Mouse (Mus musculus): ENCODE data around the gene Tmem28. TPM values are rescaled to one million over a fixed set of nuclear protein-coding genes. Genes with fewer than 3 reads are reported as not detected.

The Tmem28 gene
- not detected in 2 replicates for total RNA-seq (2017)

GRCm38 (mm10) chrX:99820790-99821395, at the start of gene Tmem28:
TSS of gene Tmem28 (plus strand) at chrX:99821021.
- no peak for ATAC-seq (ENCODE audit: extremely low read depth, insufficient number of reproducible peaks, low FRiP score, poor library complexity, severe bottlenecking)

- no peak for ATAC-seq (ENCODE audit: extremely low read depth, insufficient number of reproducible peaks, low FRiP score, poor library complexity, severe bottlenecking)
Measured at GRCm38 (mm10) chrX:99780308-99780707, 40.5 kb upstream of the Tmem28 start.

GRCm38 (mm10) chrX:99808375-99808774, 12.4 kb upstream of the Tmem28 start:
- ATAC-seq (ENCODE audit: extremely low read depth, insufficient number of reproducible peaks, low FRiP score, poor library complexity, severe bottlenecking): no peak

- no peak for ATAC-seq (ENCODE audit: extremely low read depth, insufficient number of reproducible peaks, low FRiP score, poor library complexity, severe bottlenecking)
Measured at GRCm38 (mm10) chrX:99819395-99819935, 1.4 kb upstream of the Tmem28 start.

- no peak for ATAC-seq (ENCODE audit: extremely low read depth, insufficient number of reproducible peaks, low FRiP score, poor library complexity, severe bottlenecking)
Measured at GRCm38 (mm10) chrX:99819936-99820789, 658 bp upstream of the Tmem28 start.

GRCm38 (mm10) chrX:99842090-99842489, 21.3 kb downstream of the Tmem28 start:
- no peak for ATAC-seq (ENCODE audit: extremely low read depth, insufficient number of reproducible peaks, low FRiP score, poor library complexity, severe bottlenecking)

- ATAC-seq (ENCODE audit: extremely low read depth, insufficient number of reproducible peaks, low FRiP score, poor library complexity, severe bottlenecking): no peak
Measured at GRCm38 (mm10) chrX:99853261-99853741, 32.5 kb downstream of the Tmem28 start.

GRCm38 (mm10) chrX:99853834-99854233, 33.0 kb downstream of the Tmem28 start:
- no peak for ATAC-seq (ENCODE audit: extremely low read depth, insufficient number of reproducible peaks, low FRiP score, poor library complexity, severe bottlenecking)

GRCm38 (mm10) chrX:99872228-99872627, 51.4 kb downstream of the Tmem28 start:
- no peak for ATAC-seq (ENCODE audit: extremely low read depth, insufficient number of reproducible peaks, low FRiP score, poor library complexity, severe bottlenecking)

- ATAC-seq (ENCODE audit: extremely low read depth, insufficient number of reproducible peaks, low FRiP score, poor library complexity, severe bottlenecking): no peak
Measured at GRCm38 (mm10) chrX:99872632-99873201, 51.9 kb downstream of the Tmem28 start.

GRCm38 (mm10) chrX:99873259-99873919, 52.6 kb downstream of the Tmem28 start:
- no peak for ATAC-seq (ENCODE audit: extremely low read depth, insufficient number of reproducible peaks, low FRiP score, poor library complexity, severe bottlenecking)

- no peak for ATAC-seq (ENCODE audit: extremely low read depth, insufficient number of reproducible peaks, low FRiP score, poor library complexity, severe bottlenecking)
Measured at GRCm38 (mm10) chrX:99873920-99874296, 53.1 kb downstream of the Tmem28 start.

GRCm38 (mm10) chrX:99876781-99877180, 56.0 kb downstream of the Tmem28 start:
- no peak for ATAC-seq (ENCODE audit: extremely low read depth, insufficient number of reproducible peaks, low FRiP score, poor library complexity, severe bottlenecking)

- no peak for ATAC-seq (ENCODE audit: extremely low read depth, insufficient number of reproducible peaks, low FRiP score, poor library complexity, severe bottlenecking)
Measured at GRCm38 (mm10) chrX:99883396-99883795, 62.6 kb downstream of the Tmem28 start.

Other genes starting within 250 kb of the Tmem28 start
- not detected in 2 replicates for gene Eda, start 154.6 kb downstream of the Tmem28 start, total RNA-seq (2017)